Mouse (Mus musculus) granulocyte monocyte progenitor cell, adult 5-6 weeks (primary cell): Measurements from ENCODE around the gene Lyrm7. TPM values are rescaled to one million over a fixed set of nuclear protein-coding genes. Genes with fewer than 3 reads are reported as not detected.
"Not testable (repeated sequence)": the region's sequence is repeated elsewhere in the genome, so short reads cannot be mapped to it uniquely, and the experiment has no call there.

ENCODE experiments used
- ATAC-seq: replicated peaks from 2 replicates; pipeline ENCODE4 v1.8.0; 2016; ENCODE audit warnings: mild to moderate bottlenecking, moderate TSS enrichment, inconsistent platforms; ENCODE audit not compliant: poor library complexity, severe bottlenecking
- total RNA-seq, 2 experiments: library from RNA; stranded (forward) in 1 of 2; stranded (reverse) in 1 of 2; fragments of 200-712, 200-1000 nt in 1 of 2; fragments of >200 nt in 1 of 2; fragmentation: Nextera tagmentation in 1 of 2; gene quantifications; 2 replicates each; pipeline ENCODE4 v1.2.3; 2014 to 2017

Lyrm7 gene
- total RNA-seq, 2 experiments from 2014 or later = 2.0 to 4.0 TPM

- ATAC-seq = not testable (repeated sequence)
Observed at GRCm38 (mm10) chr11:54858880-54859279, 1.8 kb downstream of the Lyrm7 start.

- no peak for ATAC-seq
Observed at GRCm38 (mm10) chr11:54851656-54852055, 9.1 kb downstream of the Lyrm7 start.

GRCm38 (mm10) chr11:54849961-54850758 lies 10.6 kb downstream of the Lyrm7 start:
- peak; percentile 37 for ATAC-seq

GRCm38 (mm10) chr11:54845470-54846442 lies 15.0 kb downstream of the Lyrm7 start:
- ATAC-seq = no peak

GRCm38 (mm10) chr11:54844959-54845358 lies 15.8 kb downstream of the Lyrm7 start:
- ATAC-seq = peak; percentile 70

- ATAC-seq = peak; percentile 58
Observed at GRCm38 (mm10) chr11:54844424-54844823, 16.3 kb downstream of the Lyrm7 start.

GRCm38 (mm10) chr11:54840891-54841290 lies 19.8 kb downstream of the Lyrm7 start:
- ATAC-seq = no peak

- ATAC-seq = no peak
Observed at GRCm38 (mm10) chr11:54839696-54840095, 21.0 kb downstream of the Lyrm7 start.

- ATAC-seq = no peak
Observed at GRCm38 (mm10) chr11:54836106-54836505, 24.6 kb downstream of the Lyrm7 start.

GRCm38 (mm10) chr11:54834596-54834995 lies 26.1 kb downstream of the Lyrm7 start:
- ATAC-seq = no peak

GRCm38 (mm10) chr11:54833833-54834232 lies 26.9 kb downstream of the Lyrm7 start:
- peak; percentile 14; the same call in 1 of the 2 replicates for ATAC-seq

- ATAC-seq = no peak
Observed at GRCm38 (mm10) chr11:54826819-54827218, 33.9 kb downstream of the Lyrm7 start.

GRCm38 (mm10) chr11:54825774-54826173 lies 34.9 kb downstream of the Lyrm7 start:
- ATAC-seq = no peak

- no peak for ATAC-seq
Observed at GRCm38 (mm10) chr11:54823467-54823866, 37.2 kb downstream of the Lyrm7 start.

- ATAC-seq = no peak
Observed at GRCm38 (mm10) chr11:54819489-54819888, 41.2 kb downstream of the Lyrm7 start.

- ATAC-seq = no peak
Observed at GRCm38 (mm10) chr11:54817449-54817848, 43.3 kb downstream of the Lyrm7 start.

GRCm38 (mm10) chr11:54815659-54816058 lies 45.1 kb downstream of the Lyrm7 start:
- no peak for ATAC-seq

GRCm38 (mm10) chr11:54812812-54813516 lies 47.8 kb downstream of the Lyrm7 start:
- ATAC-seq = peak; percentile 36

GRCm38 (mm10) chr11:54812314-54812713 lies 48.4 kb downstream of the Lyrm7 start:
- ATAC-seq = no peak

GRCm38 (mm10) chr11:54811054-54811453 lies 49.7 kb downstream of the Lyrm7 start:
- ATAC-seq = 0 out of 2 replicates have a peak, but pooled peaks have one; percentile 6
